Mouse (Mus musculus) liver, adult 2 months (tissue): ENCODE results near the gene Klf7. TPM values are rescaled to one million over a fixed set of nuclear protein-coding genes. Genes with fewer than 3 reads are reported as not detected.
A peak's percentile ranks its signal among the peaks of the same experiment; 100 is the strongest.

Source experiments
- DNase-seq: peaks from one replicate; pipeline ENCODE4 v3.0.0-alpha.2; 2011; ENCODE audit warnings: low read depth, low spot score; ENCODE audit errors: extremely low read depth
- H3K27ac ChIP-seq: fragments of 200-500 bp; replicated peaks from 2 replicates; pipeline ENCODE4 v1.5.1; 2012; ENCODE audit warnings: low read depth, mild to moderate bottlenecking, control low read depth, inconsistent platforms, low read length; ENCODE audit not compliant: insufficient read depth
- H3K27me3 ChIP-seq: fragments of 200-500 bp; 2 replicates; pipeline ENCODE4 v1.6.1; 2012; ENCODE audit warnings: mild to moderate bottlenecking, moderate library complexity, low read length, inconsistent platforms; ENCODE audit not compliant: control insufficient read depth, insufficient read depth
- H3K36me3 ChIP-seq: fragments of 200-500 bp; 2 replicates; pipeline ENCODE4 v1.6.1; 2012; ENCODE audit warnings: low read length, inconsistent platforms; ENCODE audit not compliant: control insufficient read depth, insufficient read depth
- H3K4me1 ChIP-seq: fragments of 200-500 bp; 2 replicates; pipeline ENCODE4 v1.6.1; 2011; ENCODE audit warnings: low read length; ENCODE audit not compliant: control insufficient read depth, insufficient read depth
- H3K4me3 ChIP-seq: fragments of 200-500 bp; 2 replicates; pipeline ENCODE4 v1.5.1; 2011; ENCODE audit warnings: low read depth, mild to moderate bottlenecking, control low read depth, low read length, moderate library complexity; ENCODE audit not compliant: insufficient read depth
- H3K79me2 ChIP-seq: fragments of 200-500 bp; 2 replicates; pipeline ENCODE4 v1.6.1; 2012; ENCODE audit warnings: inconsistent platforms, mild to moderate bottlenecking, low read length, moderate library complexity; ENCODE audit not compliant: control insufficient read depth, insufficient read depth
- H3K9ac ChIP-seq: fragments of 200-500 bp; 2 replicates; pipeline ENCODE4 v1.6.1; 2012; ENCODE audit warnings: low read depth, mild to moderate bottlenecking, control low read depth, inconsistent platforms, low read length
- CTCF ChIP-seq: fragments of 200-500 bp; IDR thresholded peaks from 2 replicates; pipeline ENCODE4 v1.5.1; 2011; ENCODE audit warnings: low read depth, low read length, control low read depth
- POLR2A ChIP-seq: fragments of 200-500 bp; IDR thresholded peaks from 2 replicates; pipeline ENCODE4 v1.6.1; 2011; ENCODE audit warnings: low read length, control low read depth; ENCODE audit not compliant: insufficient read depth; ENCODE audit errors: extremely low read depth
- WGBS: fragments of 180-500 bp; shearing (Covaris S2); methylation state at CpG from one replicate; pipeline ENCODE4 v1.1.7; 2018; 5-methylcytosine and 5-hydroxymethylcytosine counted together
- polyA plus RNA-seq: library from polyadenylated mRNA; depleted of rRNA; stranded (reverse); fragments of >200 nt; gene quantifications from 2 replicates; pipeline ENCODE4 v1.2.3, GENCODE M21; 2012
- total RNA-seq: library from RNA; depleted of rRNA; stranded (reverse); fragments of >200 nt; gene quantifications from 2 replicates; pipeline ENCODE4 v1.2.3, GENCODE M21; 2014

Gene Klf7
- total and polyA plus RNA-seq, 2 experiments = 2.2 to 4.0 TPM

- peaks cover 7% of the 10 kb centered on the region for H3K4me1 ChIP-seq
- H3K36me3 ChIP-seq = no peaks in the 10 kb centered on the region; the same call in 1 of the 2 replicates
- H3K27ac ChIP-seq = 0 out of 2 replicates have a peak overlapping the region, but pooled peaks have one; percentile 25
- no peaks in the 10 kb centered on the region for H3K27me3 ChIP-seq
- no peak overlapping the region for H3K9ac ChIP-seq
- DNase-seq = no peak
- no peak overlapping the region for H3K4me3 ChIP-seq
- peaks cover 14% of the 10 kb centered on the region; the same call in 1 of the 2 replicates for H3K79me2 ChIP-seq
- WGBS = 50% methylated on average over 12 of the region's 12 CpGs
- no peak for TF ChIP-seq CTCF
- TF ChIP-seq POLR2A = no peak
These were observed 33.3 kb downstream of the Klf7 start for GRCm38 (mm10) chr1:64088604-64089320.

- no peak for TF ChIP-seq CTCF
- no peak for TF ChIP-seq POLR2A
- 0 out of 2 replicates have a peak overlapping the region, but pooled peaks have one; percentile 13 for H3K27ac ChIP-seq
- no peak overlapping the region for H3K4me3 ChIP-seq
- H3K36me3 ChIP-seq = no peaks in the 10 kb centered on the region; the same call in 1 of the 2 replicates
- H3K4me1 ChIP-seq = peaks cover 7% of the 10 kb centered on the region
- peaks cover 15% of the 10 kb centered on the region for H3K79me2 ChIP-seq
- H3K27me3 ChIP-seq = no peaks in the 10 kb centered on the region
- no peak overlapping the region for H3K9ac ChIP-seq
- 60% methylated on average over 17 of the region's 17 CpGs for WGBS
- DNase-seq = peak; percentile 9
These were observed 34.2 kb downstream of the Klf7 start for GRCm38 (mm10) chr1:64087657-64088603.

GRCm38 (mm10) chr1:64085875-64086274 lies 36.2 kb downstream of the Klf7 start:
- WGBS = 68% methylated on average over 4 of the region's 4 CpGs
- peaks cover 7% of the 10 kb centered on the region for H3K4me1 ChIP-seq

GRCm38 (mm10) chr1:64085361-64085760 lies 36.7 kb downstream of the Klf7 start:
- DNase-seq = no peak
- no peak for TF ChIP-seq CTCF
- TF ChIP-seq POLR2A = no peak
- 90% methylated on average over 4 of the region's 4 CpGs for WGBS
- Histone ChIP-seq H3K79me2 (peaks cover 7% of the 10 kb centered on the region), H3K27me3 (no peaks in the 10 kb centered on the region), H3K4me1 (peaks cover 5% of the 10 kb centered on the region), H3K4me3 (no peak overlapping the region), H3K27ac (no peak overlapping the region), H3K9ac (no peak overlapping the region), H3K36me3 (no peaks in the 10 kb centered on the region; the same call in 1 of the 2 replicates)

More at GRCm38 (mm10) chr1:64085875-64086274, 36.2 kb downstream of the Klf7 start:
- no peak overlapping the region for H3K4me3 ChIP-seq
- TF ChIP-seq POLR2A = no peak
- TF ChIP-seq CTCF = no peak
- no peaks in the 10 kb centered on the region for H3K27me3 ChIP-seq
- H3K79me2 ChIP-seq = peaks cover 12% of the 10 kb centered on the region
- peak; percentile 19 for DNase-seq
- no peak overlapping the region for H3K9ac ChIP-seq
- no peaks in the 10 kb centered on the region; the same call in 1 of the 2 replicates for H3K36me3 ChIP-seq
- no peak overlapping the region for H3K27ac ChIP-seq

- TF ChIP-seq POLR2A (no peak), CTCF (no peak)
- H3K27ac ChIP-seq = no peak overlapping the region
- H3K27me3 ChIP-seq = no peaks in the 10 kb centered on the region
- H3K9ac ChIP-seq = no peak overlapping the region
- peaks cover 7% of the 10 kb centered on the region for H3K79me2 ChIP-seq
- H3K36me3 ChIP-seq = no peaks in the 10 kb centered on the region; the same call in 1 of the 2 replicates
- WGBS = 88% methylated on average over 3 of the region's 3 CpGs
- H3K4me1 ChIP-seq = peaks cover 5% of the 10 kb centered on the region
- no peak overlapping the region for H3K4me3 ChIP-seq
- DNase-seq = no peak
These were observed 37.4 kb downstream of the Klf7 start for GRCm38 (mm10) chr1:64084706-64085105.
